Mouse (Mus musculus) embryo, embryonic 11.5 days (tissue): Measurements from ENCODE around the gene Acy3.
"Not testable (repeated sequence)": the region's sequence is repeated elsewhere in the genome, so short reads cannot be mapped to it uniquely, and the experiment has no call there.

Experiments
- DNase-seq: peaks from one replicate; pipeline ENCODE4 v3.0.0-alpha.2; 2012; ENCODE audit warnings: low read depth, low spot score

Acy3 gene

GRCm38 (mm10) chr19:3986334-3986733 lies at the start of gene Acy3:
Gene Acy3 (plus strand): TSS chr19:3986570.
- DNase-seq = no peak

GRCm38 (mm10) chr19:3942315-3942714 lies 44.1 kb upstream of the Acy3 start:
- DNase-seq = no peak

- no peak for DNase-seq
These were observed 43.2 kb upstream of the Acy3 start for GRCm38 (mm10) chr19:3942986-3943735.

- no peak for DNase-seq
These were observed 40.4 kb upstream of the Acy3 start for GRCm38 (mm10) chr19:3945872-3946564.

GRCm38 (mm10) chr19:3946715-3947114 lies 39.7 kb upstream of the Acy3 start:
- DNase-seq = peak; percentile 49

GRCm38 (mm10) chr19:3947813-3948212 lies 38.6 kb upstream of the Acy3 start:
- no peak for DNase-seq

GRCm38 (mm10) chr19:3948546-3948945 lies 37.8 kb upstream of the Acy3 start:
- DNase-seq = no peak

GRCm38 (mm10) chr19:3950331-3950730 lies 36.0 kb upstream of the Acy3 start:
- DNase-seq = no peak

GRCm38 (mm10) chr19:3951461-3951860 lies 34.9 kb upstream of the Acy3 start:
- no peak for DNase-seq

GRCm38 (mm10) chr19:3952099-3952498 lies 34.3 kb upstream of the Acy3 start:
- no peak for DNase-seq

GRCm38 (mm10) chr19:3955033-3955432 lies 31.3 kb upstream of the Acy3 start:
- no peak for DNase-seq

GRCm38 (mm10) chr19:3955804-3956203 lies 30.6 kb upstream of the Acy3 start:
- DNase-seq = no peak

- DNase-seq = not testable (repeated sequence)
These were observed 28.9 kb upstream of the Acy3 start for GRCm38 (mm10) chr19:3957296-3958036.

- DNase-seq = no peak
These were observed 27.9 kb upstream of the Acy3 start, which contains the start of gene Aldh3b3 for GRCm38 (mm10) chr19:3958470-3958869. Gene Aldh3b3 (plus strand): TSS chr19:3958645.

GRCm38 (mm10) chr19:3959030-3959429 lies 27.3 kb upstream of the Acy3 start:
- DNase-seq = no peak

- no peak for DNase-seq
These were observed 26.2 kb upstream of the Acy3 start for GRCm38 (mm10) chr19:3960211-3960610.

GRCm38 (mm10) chr19:3961805-3962204 lies 24.6 kb upstream of the Acy3 start:
- DNase-seq = not testable (repeated sequence)

- DNase-seq = no peak
These were observed 23.9 kb upstream of the Acy3 start for GRCm38 (mm10) chr19:3962469-3962868.

GRCm38 (mm10) chr19:3964030-3964429 lies 22.3 kb upstream of the Acy3 start:
- DNase-seq = no peak

- no peak for DNase-seq
These were observed 19.9 kb upstream of the Acy3 start for GRCm38 (mm10) chr19:3966330-3967075.

GRCm38 (mm10) chr19:3967258-3967657 lies 19.1 kb upstream of the Acy3 start:
- no peak for DNase-seq

GRCm38 (mm10) chr19:3972229-3972628 lies 14.1 kb upstream of the Acy3 start, which contains the start of gene Aldh3b2:
Gene Aldh3b2 (plus strand): TSS chr19:3972328.
- DNase-seq = no peak
